Mouse (Mus musculus): Measurements from ENCODE around the gene Atp9a.

DNA sequence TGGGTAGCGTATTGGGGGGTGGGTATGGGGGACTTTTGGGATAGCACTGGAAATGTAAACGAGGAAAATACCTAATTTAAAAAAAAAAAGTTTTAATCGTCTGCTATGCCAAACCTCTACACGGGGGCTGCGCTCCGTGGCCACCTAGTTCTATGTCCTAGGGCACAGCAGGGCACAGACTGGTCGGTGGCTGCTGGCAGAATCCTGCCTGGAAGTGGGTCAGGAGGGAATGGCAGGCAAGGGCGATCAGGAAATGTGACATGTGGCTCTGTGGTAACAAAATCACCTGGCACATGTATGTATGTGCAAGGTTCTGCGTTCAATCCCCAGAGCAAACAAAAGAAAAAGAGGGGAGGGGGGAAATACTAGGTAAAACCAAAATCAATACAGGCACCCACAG lies 56.3 kb downstream of the Atp9a start:
- TF ChIP-seq SMC3 (IDR thresholded peaks at IDR 0.05; ENCODE audit: low read depth, low read length) (no peak), CTCF (IDR thresholded peaks at IDR 0.05 in 2 of 3, conservative IDR thresholded peaks at IDR 0.05 in 1 of 3; ENCODE audit: control insufficient read depth in 1 of 3, insufficient read depth in 1 of 3, low read depth in 2 of 3, low read length in 3 of 3, poor library complexity in 1 of 3, severe bottlenecking in 1 of 3) (no peak), USF1 (IDR thresholded peaks at IDR 0.05; ENCODE audit: low read depth, low read length) (no peak), ETS1 (IDR thresholded peaks at IDR 0.05; ENCODE audit: low read depth, low read length) (no peak), TBP (IDR thresholded peaks at IDR 0.05; ENCODE audit: low read depth, low read length) (no peak), HCFC1 (IDR thresholded peaks at IDR 0.05; ENCODE audit: low read depth, low read length) (no peak), TCF12 (IDR thresholded peaks at IDR 0.05; ENCODE audit: low read depth, low read length) (no peak), USF2 (IDR thresholded peaks at IDR 0.05; ENCODE audit: borderline replicate concordance in 1 of 2, insufficient read depth in 1 of 2, low read depth in 1 of 2, low read length in 2 of 2) (no peak)

Measured in MEL (cell line).